Mouse (Mus musculus) forelimb bud, embryonic 11.5 days (tissue): ENCODE results near the gene Dnaic1.
A peak's percentile ranks its signal among the peaks of the same experiment; 100 is the strongest.

Experiments used
- DNase-seq: peaks from one replicate; pipeline ENCODE4 v3.0.0-alpha.2; 2012; ENCODE audit warnings: low read depth, low spot score

Gene Dnaic1

DNA sequence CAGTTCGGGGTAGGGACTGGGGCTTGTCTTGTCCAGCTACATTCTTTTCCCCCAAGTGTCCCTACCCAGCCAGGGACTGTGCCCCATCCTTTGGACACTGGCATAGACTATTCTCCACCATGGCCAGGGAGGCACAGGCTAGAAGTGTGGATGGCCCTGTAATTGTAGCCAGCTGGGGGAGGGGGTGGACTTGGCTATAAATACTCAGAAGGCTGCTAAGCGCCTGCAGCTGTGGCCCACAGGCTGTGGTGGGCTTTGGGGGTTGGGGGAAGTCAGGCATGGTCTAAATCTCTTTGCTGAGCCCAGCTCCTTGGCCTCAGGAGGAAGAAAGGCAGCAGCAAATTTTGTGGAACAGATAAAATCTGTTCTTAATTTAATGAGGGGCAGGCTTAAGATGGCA, 66.3 kb downstream of the Dnaic1 start:
- peak; percentile 74 for DNase-seq

DNA sequence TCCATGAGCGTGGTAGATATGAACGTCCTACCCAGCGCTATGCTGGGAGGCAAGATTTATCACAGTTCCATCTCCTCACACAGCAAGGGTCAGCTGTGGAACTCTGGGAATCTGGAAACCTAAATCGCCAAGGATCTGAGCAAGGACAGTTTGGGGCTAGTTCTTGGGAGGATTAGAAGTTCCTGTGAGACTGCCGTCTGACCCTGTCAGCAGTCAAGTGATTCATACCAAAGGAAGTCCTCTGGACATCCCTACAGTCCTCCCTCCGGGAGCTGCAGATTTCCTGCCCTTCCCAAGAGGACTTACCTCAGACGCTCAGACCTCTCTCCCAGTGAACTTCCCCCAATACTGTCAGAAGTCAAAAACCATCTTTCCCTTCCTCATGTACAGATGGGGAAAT, 66.8 kb downstream of the Dnaic1 start:
- no peak for DNase-seq

DNA sequence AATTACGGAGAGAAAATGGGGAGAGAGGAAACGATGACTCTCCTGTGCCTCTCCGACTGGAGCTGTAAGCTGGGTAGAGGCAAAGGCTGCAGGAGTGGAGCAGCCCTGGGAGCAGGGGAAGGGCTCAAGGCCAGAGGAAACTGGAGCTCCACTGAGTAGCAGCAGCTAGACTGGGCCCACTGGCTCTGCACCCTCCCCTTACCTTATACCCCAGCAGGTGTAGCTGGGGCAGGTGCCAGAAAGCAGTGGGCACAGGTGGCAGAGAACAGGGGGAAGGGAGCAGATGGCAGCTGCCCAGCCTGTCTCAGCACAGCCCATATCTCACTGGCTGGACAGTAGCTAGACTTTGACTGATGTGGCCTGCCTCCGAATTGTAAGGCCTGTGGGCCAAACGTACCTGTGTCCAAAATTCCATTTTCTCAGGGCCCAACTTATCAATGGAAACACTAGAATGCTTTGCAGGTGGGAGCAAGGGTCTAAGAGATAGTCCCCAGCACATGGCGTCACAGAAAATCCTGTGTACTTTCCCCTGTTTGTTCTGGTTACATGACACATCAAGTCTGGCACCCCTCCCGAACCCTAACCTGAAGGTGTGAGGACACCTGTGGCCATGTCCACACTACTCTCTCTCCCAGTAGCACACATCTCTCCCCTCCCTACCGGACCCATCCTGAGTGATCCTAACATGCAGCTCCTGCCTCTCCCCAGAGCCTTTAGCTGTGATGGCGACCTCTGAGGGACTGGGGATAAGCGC, 67.5 kb downstream of the Dnaic1 start:
- DNase-seq = no peak

DNA sequence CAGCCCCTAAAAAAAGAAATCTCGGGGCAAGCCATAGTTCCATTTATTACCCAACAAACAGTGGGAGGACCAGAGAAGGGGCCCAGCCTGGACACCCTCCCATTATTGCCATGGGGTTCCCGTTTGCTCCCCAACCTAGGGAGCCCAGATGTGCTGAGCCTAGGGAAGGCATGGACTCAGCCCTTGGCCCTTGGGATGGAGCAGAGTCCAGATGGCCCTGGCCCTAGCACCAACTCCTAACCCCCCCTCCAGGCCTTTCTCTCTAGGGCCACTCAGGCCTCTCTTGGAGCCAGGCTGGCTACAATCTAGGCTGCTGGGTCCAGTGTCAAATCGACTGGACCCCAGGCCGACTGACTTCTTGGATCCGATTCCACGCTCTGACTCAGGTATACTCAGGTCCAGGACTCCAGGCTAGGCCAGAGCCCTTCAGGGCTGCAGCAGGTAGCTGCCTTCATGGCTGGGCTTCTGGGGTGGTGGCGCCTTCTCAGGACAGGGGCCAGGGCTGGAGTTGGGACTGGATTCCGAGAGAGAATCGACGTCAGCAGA, 68.7 kb downstream of the Dnaic1 start:
- DNase-seq = no peak

DNA sequence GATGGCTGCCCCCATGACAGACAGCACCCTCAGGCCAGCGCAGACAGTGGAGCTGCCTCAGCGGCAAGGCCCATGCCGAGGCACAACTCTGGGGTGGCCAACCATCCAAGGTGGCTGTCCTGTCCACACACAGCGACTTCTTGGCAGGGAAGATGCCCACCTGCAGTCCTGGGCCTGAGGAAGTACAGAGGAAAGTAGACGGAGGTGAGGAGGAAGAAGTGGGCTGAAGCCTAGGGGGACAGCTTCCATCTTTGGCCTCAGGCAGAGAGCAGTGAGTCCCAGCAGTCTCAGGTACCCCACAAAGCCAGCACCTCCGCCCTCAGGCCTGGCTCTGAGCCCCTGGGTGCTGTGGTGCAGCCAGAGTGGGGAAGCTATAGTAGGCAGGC, 69.2 kb downstream of the Dnaic1 start:
- no peak for DNase-seq

DNA sequence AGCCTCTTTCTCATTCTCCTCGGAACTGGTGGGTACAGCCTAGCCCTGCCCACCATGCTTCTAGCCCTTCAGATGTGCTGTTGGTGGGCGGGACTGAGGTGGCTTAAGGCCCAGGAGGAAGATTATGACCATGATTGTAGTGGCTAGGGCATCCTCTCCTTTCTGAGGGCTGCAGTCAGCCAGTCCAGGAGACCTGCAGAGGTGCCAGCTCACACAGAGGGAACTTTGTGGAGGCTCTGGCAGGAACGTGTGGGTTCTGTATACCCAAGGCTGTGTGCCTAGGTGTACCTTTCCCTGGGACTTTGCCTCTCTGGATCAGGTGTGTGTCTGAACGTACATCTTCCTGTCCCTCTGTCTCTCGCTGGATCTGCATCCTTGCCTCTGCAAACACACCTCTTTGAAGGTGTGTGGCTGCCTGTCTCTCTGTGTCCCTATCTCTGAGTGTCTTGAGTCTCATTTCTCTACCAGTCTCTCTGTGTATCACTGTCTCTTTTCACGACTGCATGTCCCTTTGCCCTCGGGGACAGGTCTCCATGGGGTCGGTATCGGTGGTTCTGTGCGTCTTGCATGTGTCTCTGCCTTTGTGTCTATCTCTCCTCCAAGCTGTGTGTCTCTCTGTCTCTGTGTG, 69.8 kb downstream of the Dnaic1 start:
- no peak for DNase-seq

DNA sequence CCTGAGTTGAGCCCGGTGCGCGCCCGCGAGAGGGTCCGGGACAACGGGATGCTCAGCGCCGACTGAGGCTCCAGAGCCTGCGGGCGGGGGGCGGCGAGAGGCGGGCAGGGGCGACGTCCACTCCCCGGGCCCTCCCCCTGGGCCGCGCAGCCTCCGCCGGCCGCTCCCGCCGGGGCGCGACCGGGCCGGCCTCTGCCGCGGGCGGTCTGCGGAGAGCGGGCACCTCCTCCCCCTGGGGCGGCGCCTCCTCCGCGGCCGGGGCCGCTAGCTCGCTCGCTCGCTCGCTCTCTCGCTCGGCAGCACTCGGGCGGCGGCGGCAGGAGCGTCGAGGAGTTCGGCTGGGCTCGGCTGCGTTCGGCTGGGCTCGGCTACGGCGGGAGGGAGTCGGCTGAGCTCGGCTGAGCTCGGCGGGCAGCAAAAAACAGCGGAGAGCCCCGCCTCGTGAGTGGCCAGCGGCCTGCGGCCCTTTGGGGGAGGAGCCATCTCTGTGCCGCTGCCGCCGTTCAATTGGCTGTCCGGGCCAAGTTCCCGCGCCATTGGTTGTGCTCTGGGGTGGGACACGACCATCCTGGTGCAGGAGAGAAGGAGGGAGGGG, 70.4 kb downstream of the Dnaic1 start, which contains the start of gene Enho:
Gene Enho, minus strand, starts transcription at position 412 of the 595 bp plus-strand sequence.
- peak; percentile 93 for DNase-seq

DNA sequence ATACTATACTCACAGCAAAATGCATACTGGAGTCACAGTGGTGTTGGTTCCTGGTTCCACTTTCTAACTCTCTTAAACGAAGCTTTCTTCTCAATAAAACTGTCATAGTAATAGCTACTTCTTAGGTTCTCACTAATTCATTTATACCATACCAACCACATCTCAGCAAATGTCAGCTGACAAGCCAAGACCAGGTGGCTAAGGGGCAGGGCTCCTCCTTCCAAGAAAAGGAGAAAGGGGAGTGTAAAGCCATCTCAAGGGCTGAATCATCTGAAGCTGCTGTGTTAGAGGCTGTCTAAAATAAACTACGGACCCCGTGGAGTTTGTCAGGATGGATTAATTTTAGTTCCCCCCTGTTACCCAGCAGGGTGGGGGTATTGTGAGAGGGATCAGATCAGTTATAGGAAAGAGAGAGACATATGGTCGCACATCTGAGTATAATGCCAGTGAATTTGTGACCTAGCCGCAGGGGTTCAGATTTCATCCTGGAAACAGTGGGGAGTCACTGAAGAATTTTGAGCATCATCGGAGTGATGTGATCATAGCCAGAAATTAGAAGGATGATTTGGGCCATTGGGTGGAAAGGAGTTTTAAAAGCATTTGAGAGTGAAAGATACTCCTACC, 71.7 kb downstream of the Dnaic1 start:
- no peak for DNase-seq

DNA sequence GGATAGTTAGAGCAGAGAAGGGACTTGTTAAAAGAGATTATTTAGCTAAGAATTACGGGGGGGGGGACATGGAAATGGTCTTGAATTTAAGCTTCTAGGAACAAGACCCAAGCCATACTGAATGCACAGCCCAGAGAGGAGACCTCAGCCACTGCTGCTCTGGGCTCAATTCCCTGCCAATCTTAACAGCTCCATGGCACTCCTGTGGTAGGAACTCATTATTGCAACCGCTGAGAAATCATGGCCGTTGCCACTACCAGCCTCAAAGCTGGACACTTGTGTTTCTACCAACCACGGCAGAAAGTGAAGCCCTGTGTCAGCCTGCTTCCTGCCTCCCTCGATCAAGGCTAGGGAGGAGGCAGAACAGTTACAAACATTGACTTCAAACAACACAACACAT, 75.9 kb downstream of the Dnaic1 start:
- DNase-seq = no peak

DNA sequence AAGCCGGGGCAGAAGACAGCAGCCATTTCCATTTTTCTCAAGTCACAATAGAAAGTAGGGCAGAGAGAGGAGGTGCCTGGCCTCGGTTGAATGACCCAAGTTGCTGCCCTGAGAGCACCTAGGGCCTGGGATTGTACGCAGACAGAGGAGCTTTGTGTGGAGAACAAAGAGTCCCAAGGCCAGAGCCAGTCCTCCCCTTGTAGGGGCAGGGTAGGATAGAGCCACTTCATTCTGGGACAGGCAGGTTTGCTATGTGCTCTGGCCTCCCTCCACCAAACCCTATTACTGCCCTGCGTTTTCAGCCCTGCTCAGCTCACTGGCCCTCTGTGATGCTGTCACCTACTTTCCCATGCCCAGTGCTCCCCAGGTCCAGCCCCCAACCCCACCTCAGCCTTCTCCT, 78.6 kb downstream of the Dnaic1 start:
- no peak for DNase-seq

DNA sequence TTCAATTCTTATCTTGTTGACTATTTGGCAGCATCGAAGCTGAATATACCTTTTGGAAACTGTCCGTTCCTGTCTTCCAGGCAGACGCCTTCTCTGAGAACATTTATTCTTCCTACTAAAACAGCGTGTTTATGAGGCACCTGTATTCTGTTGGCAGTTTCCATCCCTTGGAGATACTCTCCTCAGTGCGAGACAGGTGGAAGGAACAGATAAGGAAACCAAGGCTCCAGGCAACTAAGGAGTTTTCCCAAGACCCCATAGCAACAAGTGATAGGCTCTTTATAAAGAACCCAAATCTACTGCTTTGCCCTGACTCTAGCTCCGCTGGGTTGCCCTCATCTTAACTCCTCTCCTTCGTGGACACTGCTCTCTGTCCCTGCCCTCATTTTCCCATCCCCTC, 79.1 kb downstream of the Dnaic1 start:
- no peak for DNase-seq

DNA sequence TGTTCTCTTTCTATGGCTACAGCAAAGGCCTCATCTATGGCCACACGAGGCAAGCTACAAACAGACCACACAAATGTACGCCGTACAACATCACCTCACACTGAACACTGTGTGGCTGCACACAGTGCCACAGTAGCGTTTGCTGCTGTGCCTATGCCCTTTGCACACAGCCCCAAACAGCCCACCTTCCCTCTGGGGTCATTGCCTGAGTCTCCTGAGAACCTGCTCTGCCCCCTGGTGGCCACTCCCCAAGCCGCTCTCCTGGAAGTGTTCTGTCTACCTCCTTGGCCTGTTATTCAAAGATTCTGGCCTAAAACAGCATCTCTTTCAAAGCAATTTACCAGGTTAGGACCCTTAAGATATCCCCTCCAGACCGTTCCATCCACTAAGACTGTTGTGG, 83.7 kb downstream of the Dnaic1 start:
- peak; percentile 78 for DNase-seq

DNA sequence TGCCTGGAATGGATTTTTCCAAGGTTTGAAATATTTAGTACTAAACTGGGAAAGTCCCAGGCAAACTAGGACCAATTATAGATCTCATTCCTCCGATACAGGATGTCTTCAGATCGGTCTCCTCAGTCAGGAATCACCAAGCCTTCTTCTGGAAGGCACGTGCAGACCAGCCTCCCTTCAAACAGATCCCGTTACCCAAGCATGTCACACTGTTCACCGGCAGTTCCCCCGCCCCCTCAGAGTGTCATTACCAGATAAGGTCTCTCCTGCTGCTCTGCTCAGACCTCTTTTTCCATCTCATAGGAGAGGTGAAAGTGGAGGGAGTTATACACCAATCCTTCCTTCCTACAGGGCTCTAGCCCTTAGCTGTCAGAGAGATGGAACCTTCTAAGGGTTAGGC, 84.2 kb downstream of the Dnaic1 start:
- DNase-seq = no peak

DNA sequence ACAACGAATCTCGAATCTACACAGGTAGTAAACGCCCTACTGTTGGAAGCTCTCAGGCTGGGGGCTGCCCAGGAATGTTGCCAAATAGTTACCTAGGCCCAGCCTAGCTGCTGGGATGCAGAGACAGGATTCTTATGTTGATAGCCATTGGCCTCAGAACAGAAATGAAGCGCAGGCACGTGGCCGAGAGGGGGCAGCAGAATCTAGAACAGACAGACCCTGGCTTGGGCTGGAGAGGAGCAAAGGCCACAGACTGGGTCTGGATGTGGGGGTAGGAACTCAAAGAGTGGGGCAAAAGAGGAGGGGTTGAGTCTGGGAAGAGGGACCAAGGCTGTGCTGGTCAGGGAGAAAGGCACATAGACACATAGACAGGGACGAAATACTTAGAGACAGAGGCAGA, 84.6 kb downstream of the Dnaic1 start:
- DNase-seq = no peak

DNA sequence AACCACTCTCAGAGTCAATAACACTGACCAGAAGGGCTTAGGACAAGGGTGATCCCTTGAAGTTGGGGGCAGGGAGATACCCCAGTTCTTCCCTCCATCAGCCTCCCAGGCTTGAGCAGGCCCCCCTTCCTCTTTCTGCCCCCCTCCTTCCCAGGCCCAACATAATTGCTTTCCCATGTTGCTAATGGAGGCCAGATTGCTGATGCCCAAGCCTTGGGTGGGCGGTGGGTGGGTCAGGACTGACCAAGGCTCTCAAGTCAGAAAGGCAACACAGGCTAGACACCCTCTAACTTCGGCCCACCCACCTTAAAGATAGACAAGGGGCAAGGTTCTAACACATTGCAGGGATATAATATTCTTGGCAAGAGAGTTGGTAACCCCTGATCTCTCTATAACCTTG, 86.0 kb downstream of the Dnaic1 start:
- DNase-seq = no peak

DNA sequence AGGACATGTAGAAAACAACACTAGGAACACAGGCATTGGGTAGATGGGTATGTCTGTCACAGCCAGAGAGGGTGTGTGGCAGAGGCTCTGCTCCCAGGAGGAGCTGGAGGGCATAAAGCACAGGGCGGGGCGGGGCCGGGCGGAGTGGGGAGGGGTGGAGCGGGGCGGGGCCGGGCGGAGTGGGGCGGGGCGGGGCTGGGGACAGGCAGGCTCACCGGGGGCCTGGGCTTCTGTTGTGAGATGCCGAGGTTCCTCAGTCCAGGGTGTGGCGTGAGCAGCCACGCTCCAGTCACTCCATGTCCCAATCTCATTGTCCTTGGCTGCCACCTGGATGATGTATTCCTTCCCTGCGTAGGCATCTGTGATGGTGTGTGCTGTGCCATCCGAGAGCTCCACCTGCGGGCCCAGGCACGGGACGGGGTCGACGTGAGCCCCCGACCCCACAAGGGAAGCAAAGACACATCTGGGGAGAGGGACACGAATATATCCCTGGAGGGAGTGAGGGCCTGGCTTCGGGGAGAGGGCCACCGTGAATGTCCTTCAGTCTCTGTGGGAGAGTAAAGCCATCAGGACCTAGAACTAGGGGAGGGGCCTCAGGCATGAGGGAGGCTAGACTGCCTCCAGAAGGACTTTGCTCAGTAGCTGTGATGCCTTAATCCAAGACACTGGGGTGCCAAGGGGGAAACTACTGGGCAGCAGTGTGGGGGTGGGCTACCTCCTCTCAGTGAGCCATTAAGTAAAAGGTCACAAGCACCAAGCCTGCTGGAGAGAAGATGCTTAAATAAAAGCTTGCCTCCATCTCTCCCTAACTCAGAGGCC, 89.2 kb downstream of the Dnaic1 start:
- DNase-seq = no peak

DNA sequence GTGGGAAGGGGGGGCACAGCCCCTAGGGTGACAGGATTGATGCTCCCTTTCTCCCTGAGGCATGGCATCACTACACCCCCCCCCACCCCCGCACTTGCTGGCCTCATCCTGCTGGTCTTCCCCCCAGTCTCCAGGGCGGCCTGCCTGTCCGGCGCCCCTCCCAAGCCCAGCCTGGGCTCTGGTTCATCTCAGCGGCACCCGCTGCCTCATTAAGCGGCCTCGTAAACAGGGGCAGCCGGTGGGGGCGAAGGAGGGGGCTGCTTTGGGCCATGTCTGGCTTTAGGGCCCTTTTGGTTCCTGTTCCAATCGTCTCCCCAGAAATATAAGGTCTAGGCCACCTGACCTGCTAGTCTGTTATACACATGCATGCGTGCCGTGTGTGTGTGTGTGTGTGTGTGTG, 90.0 kb downstream of the Dnaic1 start:
- peak; percentile 85 for DNase-seq

DNA sequence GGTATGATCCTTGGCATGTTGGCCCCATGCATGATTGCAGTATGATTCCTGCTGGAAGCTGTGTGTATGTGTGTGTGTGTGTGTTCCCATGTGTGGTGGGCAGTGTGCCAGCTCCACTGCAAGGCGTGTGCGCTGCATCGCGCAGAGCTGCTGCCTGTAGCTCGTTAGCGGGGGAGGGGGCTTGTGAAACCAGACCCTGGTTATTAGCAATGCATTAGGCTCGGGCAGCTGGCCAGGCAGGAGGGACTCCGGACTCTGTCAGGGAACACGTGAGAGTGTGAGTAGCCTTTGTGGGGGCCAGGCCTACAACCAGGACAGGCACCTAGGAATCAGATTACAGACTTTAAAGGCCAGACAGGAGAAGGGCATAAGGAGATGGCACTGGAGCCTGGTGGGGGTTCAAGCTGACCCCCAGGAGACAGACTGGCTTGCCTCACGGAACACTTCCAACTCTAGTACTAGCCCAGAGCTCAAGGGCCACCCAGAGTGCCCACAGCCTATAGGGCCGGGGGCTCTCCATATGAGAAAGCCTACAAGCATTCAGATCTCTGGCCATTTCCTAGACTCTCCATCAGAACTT, 91.4 kb downstream of the Dnaic1 start:
- peak; percentile 90 for DNase-seq

DNA sequence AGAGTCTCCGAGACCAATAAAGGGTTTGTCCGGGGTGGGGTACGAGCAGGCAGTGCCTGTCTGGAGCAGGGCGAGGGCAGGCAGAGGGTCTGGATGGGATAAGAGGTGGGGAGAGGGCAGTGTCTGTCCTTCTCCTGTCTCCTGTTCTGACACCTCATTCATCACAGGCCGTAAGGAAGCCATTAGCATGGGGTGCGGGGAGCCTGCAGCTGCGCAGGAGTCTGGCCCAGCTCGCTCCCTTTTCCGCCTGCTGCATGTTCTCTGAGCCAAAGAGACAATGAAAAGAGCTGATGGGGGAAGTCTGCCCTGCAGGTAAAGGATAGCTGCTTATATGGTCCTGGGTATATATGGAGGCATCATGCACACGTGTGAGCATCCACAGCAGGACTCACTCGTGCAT, 93.1 kb downstream of the Dnaic1 start:
- DNase-seq = no peak

DNA sequence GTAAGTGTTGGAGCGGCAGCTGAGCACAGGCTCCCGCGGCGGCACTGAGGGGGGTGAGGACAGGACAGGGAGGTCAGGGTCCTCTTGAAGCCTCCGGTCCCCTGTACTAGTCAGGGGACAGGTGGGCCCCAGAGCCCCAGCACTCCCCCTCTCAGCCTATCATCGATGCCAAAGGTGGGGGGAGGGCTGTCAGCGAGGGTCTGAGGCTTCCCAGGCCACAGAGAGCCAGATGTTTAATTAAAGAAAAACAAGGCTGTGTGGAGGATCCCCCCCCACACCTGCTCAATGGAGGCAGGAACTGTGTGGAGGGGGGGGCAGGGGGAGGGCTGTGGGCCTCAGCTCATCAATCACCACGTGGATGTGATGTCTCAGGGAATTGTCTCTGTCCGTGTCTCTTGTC, 94.0 kb downstream of the Dnaic1 start:
- DNase-seq = no peak

DNA sequence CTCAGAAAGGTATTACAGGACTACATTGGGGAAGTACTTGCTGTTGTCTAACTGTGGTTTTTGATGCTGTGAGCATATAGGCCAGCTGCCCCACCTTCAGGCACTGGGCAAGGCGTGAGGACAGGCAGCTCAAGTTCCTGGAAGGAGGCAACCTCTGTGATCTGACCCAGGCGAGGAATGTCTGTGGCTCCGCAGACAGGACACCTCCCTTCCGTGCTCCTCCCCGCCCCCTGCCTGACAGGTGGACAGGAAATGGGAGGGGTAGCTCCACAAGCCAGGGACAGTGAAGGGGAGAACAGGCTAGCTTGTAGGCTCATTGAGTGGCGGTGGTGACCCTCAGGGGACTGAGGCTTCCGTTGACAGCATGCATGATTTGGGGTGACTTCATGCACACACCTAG, 95.0 kb downstream of the Dnaic1 start:
- no peak for DNase-seq
